Mouse (Mus musculus): ENCODE results near the gene Gm13420.

- TF ChIP-seq CTCF (IDR thresholded peaks at IDR 0.05; ENCODE audit: low read depth) (no peak), EP300 (optimal IDR thresholded peaks at IDR 0.05) (no peak)
Measured at GRCm38 (mm10) chr2:29723132-29723531, 28.4 kb downstream of the Gm13420 start.
